Mouse (Mus musculus): ENCODE measurements around the gene Slc25a45. TPM values are rescaled to one million over a fixed set of nuclear protein-coding genes. Genes with fewer than 3 reads are reported as not detected.
A peak's percentile ranks its signal among the peaks of the same experiment; 100 is the strongest.

Slc25a45 gene
- total RNA-seq (2014; rRNA removed): 8.6 and 13.0 TPM in 2 replicates
- 52.8 and 57.7 TPM in 2 replicates for polyA plus RNA-seq (2012; rRNA removed)

DNA sequence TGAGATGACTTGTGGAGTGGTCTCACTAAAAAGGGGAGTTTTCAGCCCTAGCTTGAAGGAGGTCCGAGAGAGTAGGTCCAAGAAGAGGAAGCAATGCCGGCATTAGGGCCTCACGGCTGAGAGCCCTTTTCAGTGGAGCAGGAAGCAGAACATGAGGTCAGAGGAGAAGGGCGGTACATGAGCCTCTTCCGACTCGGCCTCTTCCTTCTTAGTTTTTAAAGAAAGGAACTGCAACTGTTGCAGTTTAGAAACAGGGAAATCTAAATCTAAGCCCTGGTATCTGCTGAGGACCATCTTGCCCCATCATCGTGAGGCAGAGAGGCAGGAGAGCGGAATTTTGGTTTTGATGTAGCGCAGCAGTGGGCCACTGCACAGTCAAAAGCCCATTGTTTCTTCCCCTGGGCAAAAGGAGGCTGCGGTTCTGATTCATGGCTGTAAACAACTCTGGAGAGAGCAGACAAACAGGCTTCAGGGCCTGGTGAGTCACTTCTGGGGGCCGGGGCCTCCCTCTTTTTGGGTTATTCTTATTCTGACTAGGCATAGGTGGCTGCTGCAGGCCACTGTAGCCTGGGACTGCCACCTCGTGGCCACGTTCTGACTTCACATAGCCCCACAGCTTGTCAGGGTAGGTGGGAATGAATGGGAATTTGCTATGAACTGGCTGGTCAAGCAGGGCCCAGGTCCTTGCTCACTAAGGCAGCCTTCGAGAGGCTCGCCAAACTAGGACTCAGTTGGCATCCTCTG lies at the start of gene Slc25a45:
TSS of gene Slc25a45 (plus strand) at position 191 of the 744 bp plus-strand sequence.
- Histone ChIP-seq H3K27ac (replicated peaks; ENCODE audit: insufficient read depth, low read depth, low read length) (peak within 1 kb of the TSS; percentile 85), H3K27me3 (ENCODE audit: control insufficient read depth, insufficient read depth, low read length) (no peaks in the 10 kb centered on the region), H3K4me3 (ENCODE audit: insufficient read depth, low read depth, low read length) (peak within 1 kb of the TSS; percentile 53), H3K36me3 (ENCODE audit: control insufficient read depth, insufficient read depth, low read length) (no peaks in the 10 kb centered on the region), H3K4me1 (ENCODE audit: control insufficient read depth, insufficient read depth, low read length) (peaks cover 42% of the 10 kb centered on the region), H3K9ac (ENCODE audit: low read depth, low read length) (peak within 1 kb of the TSS; percentile 72), H3K79me2 (ENCODE audit: control insufficient read depth, insufficient read depth, low read length) (peaks cover 12% of the 10 kb centered on the region; the same call in 1 of the 2 replicates)
- DNase-seq (ENCODE audit: extremely low read depth, low read depth, low spot score): peak; percentile 34
- peak; percentile 90 for TF ChIP-seq CTCF (IDR thresholded peaks at IDR 0.05; ENCODE audit: low read depth, low read length)
- TF ChIP-seq POLR2A (IDR thresholded peaks at IDR 0.05; ENCODE audit: extremely low read depth, insufficient read depth, low read length): no peak
- WGBS: 40% methylated on average over 15 of the region's 15 CpGs

DNA sequence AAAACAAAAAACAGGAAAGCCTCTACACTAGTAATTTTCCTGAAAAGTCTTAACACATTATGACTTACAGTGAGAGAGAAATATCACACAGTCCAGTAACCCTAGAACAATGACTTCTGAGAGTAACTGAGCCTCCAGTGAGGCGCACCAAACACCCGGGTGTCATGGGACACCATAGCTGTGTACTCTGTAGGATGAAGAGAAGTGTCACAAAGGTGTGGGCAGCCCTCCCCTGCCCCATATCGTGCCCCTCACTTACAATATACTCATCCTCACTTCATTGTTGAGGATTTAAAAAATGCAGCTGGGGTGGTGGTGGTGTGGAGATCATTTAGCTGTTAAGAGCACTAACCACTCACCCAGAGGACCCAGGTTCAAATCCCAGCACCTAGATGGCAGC lies 49.5 kb upstream of the Slc25a45 start:
- Histone ChIP-seq H3K27me3 (ENCODE audit: control insufficient read depth, insufficient read depth, low read length) (no peaks in the 10 kb centered on the region), H3K27ac (replicated peaks; ENCODE audit: insufficient read depth, low read depth, low read length) (peak overlapping the region; percentile 75), H3K36me3 (ENCODE audit: control insufficient read depth, insufficient read depth, low read length) (peaks cover 45% of the 10 kb centered on the region), H3K79me2 (ENCODE audit: control insufficient read depth, insufficient read depth, low read length) (no peaks in the 10 kb centered on the region), H3K9ac (ENCODE audit: low read depth, low read length) (peak overlapping the region; percentile 54), H3K4me3 (ENCODE audit: insufficient read depth, low read depth, low read length) (no peak overlapping the region), H3K4me1 (ENCODE audit: control insufficient read depth, insufficient read depth, low read length) (peaks cover 43% of the 10 kb centered on the region)
- peak; percentile 53 for DNase-seq (ENCODE audit: extremely low read depth, low read depth, low spot score)
- TF ChIP-seq CTCF (IDR thresholded peaks at IDR 0.05; ENCODE audit: low read depth, low read length) (0 out of 2 replicates have a peak, but pooled peaks have one; percentile 0), POLR2A (IDR thresholded peaks at IDR 0.05; ENCODE audit: extremely low read depth, insufficient read depth, low read length) (0 out of 2 replicates have a peak, but pooled peaks have one; percentile 18)
- 43% methylated on average over 3 of the region's 3 CpGs for WGBS

DNA sequence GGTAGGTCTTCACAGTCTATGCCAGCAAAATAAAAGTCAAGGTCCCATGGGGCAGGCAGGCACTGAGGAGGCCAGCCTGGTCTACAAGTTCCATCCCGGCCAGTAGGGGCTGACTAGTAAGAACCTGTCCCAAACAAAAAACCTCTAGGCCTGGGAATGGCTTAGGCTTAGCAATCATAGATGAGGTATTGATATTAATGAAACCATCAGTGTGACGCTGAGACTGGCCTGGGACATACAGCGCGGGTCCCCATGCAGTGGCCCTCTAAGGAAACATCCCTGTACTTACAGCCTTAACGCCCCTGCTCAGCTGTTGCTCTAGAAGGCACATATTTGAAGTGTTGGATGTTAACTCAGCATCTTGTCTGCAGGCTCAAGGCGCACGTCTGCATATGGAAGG lies 48.7 kb upstream of the Slc25a45 start:
- no peaks in the 10 kb centered on the region for H3K79me2 ChIP-seq (ENCODE audit: control insufficient read depth, insufficient read depth, low read length)
- H3K27me3 ChIP-seq (ENCODE audit: control insufficient read depth, insufficient read depth, low read length): no peaks in the 10 kb centered on the region
- TF ChIP-seq POLR2A (IDR thresholded peaks at IDR 0.05; ENCODE audit: extremely low read depth, insufficient read depth, low read length) (no peak), CTCF (IDR thresholded peaks at IDR 0.05; ENCODE audit: low read depth, low read length) (no peak; the same call in 1 of the 2 replicates)
- peak; percentile 63 for DNase-seq (ENCODE audit: extremely low read depth, low read depth, low spot score)
- peak overlapping the region; percentile 75 for H3K27ac ChIP-seq (replicated peaks; ENCODE audit: insufficient read depth, low read depth, low read length)
- 64% methylated on average over 7 of the region's 7 CpGs for WGBS
- H3K9ac ChIP-seq (ENCODE audit: low read depth, low read length): peak overlapping the region; percentile 52
- no peak overlapping the region for H3K4me3 ChIP-seq (ENCODE audit: insufficient read depth, low read depth, low read length)
- H3K36me3 ChIP-seq (ENCODE audit: control insufficient read depth, insufficient read depth, low read length): peaks cover 45% of the 10 kb centered on the region
- H3K4me1 ChIP-seq (ENCODE audit: control insufficient read depth, insufficient read depth, low read length): peaks cover 43% of the 10 kb centered on the region

DNA sequence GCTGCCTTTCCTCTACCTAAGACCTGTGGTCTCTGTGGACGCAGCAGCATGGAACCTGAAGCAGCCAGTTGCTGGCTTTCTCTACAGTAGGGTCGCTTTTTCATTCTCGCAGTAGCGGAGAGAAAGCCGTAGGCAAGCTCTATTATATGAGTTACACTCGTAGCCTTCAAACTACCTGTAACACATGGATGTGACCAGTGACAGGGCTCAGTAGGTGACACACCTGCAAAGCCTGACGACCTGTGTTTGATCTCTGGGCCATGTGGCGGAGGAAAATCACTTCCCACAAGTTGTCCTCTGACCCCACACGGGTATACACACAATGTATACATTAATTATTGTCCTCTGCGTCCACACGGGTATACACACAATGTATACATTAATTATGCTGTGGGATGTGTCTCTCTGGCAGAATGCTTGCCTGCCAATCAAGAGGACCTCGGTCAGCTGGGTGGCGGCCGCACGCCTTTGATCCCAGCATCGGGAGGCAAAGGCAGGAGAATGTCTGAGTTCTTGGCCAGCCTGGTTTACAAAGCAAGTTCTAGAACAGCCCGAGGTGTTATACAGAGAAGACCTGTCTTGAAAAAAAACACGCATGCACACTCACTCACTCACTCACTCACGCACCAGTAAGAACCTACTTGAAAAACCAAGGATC lies 47.5 kb upstream of the Slc25a45 start:
- Histone ChIP-seq H3K9ac (ENCODE audit: low read depth, low read length) (peak overlapping the region; percentile 35), H3K36me3 (ENCODE audit: control insufficient read depth, insufficient read depth, low read length) (peaks cover 36% of the 10 kb centered on the region), H3K27ac (replicated peaks; ENCODE audit: insufficient read depth, low read depth, low read length) (peak overlapping the region; percentile 75), H3K27me3 (ENCODE audit: control insufficient read depth, insufficient read depth, low read length) (no peaks in the 10 kb centered on the region), H3K4me1 (ENCODE audit: control insufficient read depth, insufficient read depth, low read length) (peaks cover 42% of the 10 kb centered on the region), H3K79me2 (ENCODE audit: control insufficient read depth, insufficient read depth, low read length) (no peaks in the 10 kb centered on the region), H3K4me3 (ENCODE audit: insufficient read depth, low read depth, low read length) (peak overlapping the region; percentile 15; the same call in 1 of the 2 replicates)
- 36% methylated on average over 19 of the region's 19 CpGs for WGBS
- TF ChIP-seq CTCF (IDR thresholded peaks at IDR 0.05; ENCODE audit: low read depth, low read length) (no peak), POLR2A (IDR thresholded peaks at IDR 0.05; ENCODE audit: extremely low read depth, insufficient read depth, low read length) (0 out of 2 replicates have a peak, but pooled peaks have one; percentile 40)
- DNase-seq (ENCODE audit: extremely low read depth, low read depth, low spot score): peak; percentile 69

DNA sequence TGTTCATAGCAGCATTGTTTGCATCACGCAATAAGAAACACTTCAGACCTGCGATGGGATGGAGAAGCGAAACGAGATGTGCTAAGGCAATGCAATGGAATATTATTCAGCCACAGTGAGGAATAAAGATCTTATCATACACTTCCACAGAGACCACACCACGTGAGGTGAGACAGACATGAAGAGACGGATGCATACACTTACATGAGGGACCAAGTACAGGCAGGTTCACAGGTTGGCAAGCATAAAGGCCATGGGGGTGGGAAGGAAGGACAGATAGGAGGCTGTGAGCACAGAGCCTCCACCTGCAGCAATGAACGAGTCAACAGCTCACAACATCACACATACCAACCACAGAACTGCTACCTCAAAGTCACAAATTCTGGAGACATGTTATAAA lies 46.8 kb upstream of the Slc25a45 start:
- WGBS: 48% methylated on average over 7 of the region's 7 CpGs
- Histone ChIP-seq H3K4me1 (ENCODE audit: control insufficient read depth, insufficient read depth, low read length) (peaks cover 40% of the 10 kb centered on the region), H3K9ac (ENCODE audit: low read depth, low read length) (peak overlapping the region; percentile 33), H3K4me3 (ENCODE audit: insufficient read depth, low read depth, low read length) (no peak overlapping the region), H3K27me3 (ENCODE audit: control insufficient read depth, insufficient read depth, low read length) (no peaks in the 10 kb centered on the region), H3K79me2 (ENCODE audit: control insufficient read depth, insufficient read depth, low read length) (no peaks in the 10 kb centered on the region), H3K27ac (replicated peaks; ENCODE audit: insufficient read depth, low read depth, low read length) (peak overlapping the region; percentile 75; the same call in 1 of the 2 replicates), H3K36me3 (ENCODE audit: control insufficient read depth, insufficient read depth, low read length) (peaks cover 30% of the 10 kb centered on the region)
- no peak for DNase-seq (ENCODE audit: extremely low read depth, low read depth, low spot score)
- TF ChIP-seq POLR2A (IDR thresholded peaks at IDR 0.05; ENCODE audit: extremely low read depth, insufficient read depth, low read length): no peak
- TF ChIP-seq CTCF (IDR thresholded peaks at IDR 0.05; ENCODE audit: low read depth, low read length): no peak
